Mouse (Mus musculus) stomach, postnatal 0 days (tissue): Measurements from ENCODE around the gene Rhd. TPM values are rescaled to one million over a fixed set of nuclear protein-coding genes. Genes with fewer than 3 reads are reported as not detected.
A peak's percentile ranks its signal among the peaks of the same experiment; 100 is the strongest.

Experiments
- ATAC-seq: fragments of 200-750 bp; cut with Nextera tagmentation; 2 replicates; pipeline ENCODE4 v1.8.0; 2017; ENCODE audit not compliant: low FRiP score, low TSS enrichment
- DNase-seq: peaks from one replicate; pipeline ENCODE4 v3.0.0-alpha.2; 2016; ENCODE audit warnings: low spot score
- H3K27ac ChIP-seq: fragments of 300-500 bp; sonication (generic); replicated peaks from 2 replicates; pipeline ENCODE4 v1.5.1; 2014; ENCODE audit warnings: mild to moderate bottlenecking, control low read depth
- H3K27me3 ChIP-seq: fragments of 300-500 bp; sonication (generic); 2 replicates; pipeline ENCODE4 v1.6.1; 2014; ENCODE audit warnings: low read length; ENCODE audit not compliant: control insufficient read depth, insufficient read depth
- H3K36me3 ChIP-seq: fragments of 300-500 bp; sonication (generic); 2 replicates; pipeline ENCODE4 v1.6.1; 2014; ENCODE audit warnings: low read length, mixed read lengths; ENCODE audit not compliant: control insufficient read depth, insufficient read depth
- H3K4me1 ChIP-seq: fragments of 300-500 bp; sonication (generic); replicated peaks from 2 replicates; pipeline ENCODE4 v1.6.1; 2014; ENCODE audit warnings: antibody characterized with exemption; ENCODE audit not compliant: control insufficient read depth, insufficient read depth
- H3K4me2 ChIP-seq: fragments of 300-500 bp; sonication (generic); replicated peaks from 2 replicates; pipeline ENCODE4 v1.6.1; 2014; ENCODE audit warnings: low read depth, mild to moderate bottlenecking, control low read depth, moderate library complexity
- H3K4me3 ChIP-seq: fragments of 300-500 bp; sonication (generic); 2 replicates; pipeline ENCODE4 v1.5.1; 2014; ENCODE audit warnings: low read depth, low read length, control low read depth
- H3K9ac ChIP-seq: fragments of 300-500 bp; sonication (generic); 2 replicates; pipeline ENCODE4 v1.6.1; 2014; ENCODE audit warnings: mild to moderate bottlenecking, low read length, control low read depth, mixed read lengths
- H3K9me3 ChIP-seq: fragments of 300-500 bp; sonication (generic); 2 replicates; pipeline ENCODE4 v1.6.1; 2016; ENCODE audit warnings: low read length; ENCODE audit not compliant: control insufficient read depth
- CTCF ChIP-seq: IDR thresholded peaks from 2 replicates; pipeline ENCODE4 v1.5.1; 2016; ENCODE audit warnings: antibody characterized with exemption, low read depth, mild to moderate bottlenecking, moderate library complexity
- EP300 ChIP-seq: optimal IDR thresholded peaks from 2 replicates; pipeline ENCODE3; 2016; ENCODE audit warnings: antibody characterized with exemption
- WGBS: fragments of 180-500 bp; shearing (Covaris S2); extraction: QIAGEN DNeasy Blood & Tissue Kit; methylation state at CpG from one replicate; pipeline ENCODE4 v1.1.7; 2014; 5-methylcytosine and 5-hydroxymethylcytosine counted together
- polyA plus RNA-seq: library from polyadenylated mRNA; unstranded; fragments of >200 nt; fragmentation: Nextera tagmentation; extraction: Ambion mirVana; gene quantifications from 2 replicates; pipeline ENCODE4 v1.2.1, GENCODE M21; 2015

The Rhd gene
- polyA plus RNA-seq, 1 experiment from 2014 or later, result 0.47 TPM

GRCm38 (mm10) chr4:134920631-134921030 lies 56.3 kb downstream of the Rhd start:
- ATAC-seq, result no peak
- Histone ChIP-seq H3K4me2 (no peak overlapping the region), H3K27ac (no peak overlapping the region), H3K9me3 (no peaks in the 10 kb centered on the region), H3K9ac (no peak overlapping the region), H3K27me3 (no peaks in the 10 kb centered on the region), H3K36me3 (peaks cover 5% of the 10 kb centered on the region), H3K4me3 (no peak overlapping the region), H3K4me1 (no peaks in the 10 kb centered on the region; the same call in 1 of the 2 replicates)
- whole genome bisulfite sequencing, result 97% methylated on average over 6 of the region's 6 CpGs
- TF ChIP-seq CTCF, result no peak
- TF ChIP-seq EP300, result no peak
- DNase-seq, result no peak

GRCm38 (mm10) chr4:134921703-134922102 lies 57.4 kb downstream of the Rhd start:
- DNase-seq, result no peak
- no peak overlapping the region for H3K4me3 ChIP-seq
- H3K27ac ChIP-seq, result no peak overlapping the region
- no peak overlapping the region for H3K9ac ChIP-seq
- peaks cover 2% of the 10 kb centered on the region for H3K4me1 ChIP-seq
- H3K9me3 ChIP-seq, result no peaks in the 10 kb centered on the region
- WGBS, result 95% methylated on average over 4 of the region's 4 CpGs
- peaks cover 13% of the 10 kb centered on the region for H3K36me3 ChIP-seq
- H3K27me3 ChIP-seq, result no peaks in the 10 kb centered on the region
- no peak overlapping the region for H3K4me2 ChIP-seq
- ATAC-seq, result no peak
- no peak for TF ChIP-seq CTCF
- TF ChIP-seq EP300, result no peak

GRCm38 (mm10) chr4:134922111-134922924 lies 58.0 kb downstream of the Rhd start:
- Histone ChIP-seq H3K27me3 (no peaks in the 10 kb centered on the region), H3K9ac (peak overlapping the region; percentile 76), H3K27ac (peak overlapping the region; percentile 97), H3K9me3 (no peaks in the 10 kb centered on the region), H3K4me2 (peak overlapping the region; percentile 76), H3K4me1 (peaks cover 2% of the 10 kb centered on the region), H3K36me3 (peaks cover 16% of the 10 kb centered on the region), H3K4me3 (peak overlapping the region; percentile 100)
- no peak for DNase-seq
- WGBS, result 58% methylated on average over 10 of the region's 10 CpGs
- no peak for ATAC-seq
- TF ChIP-seq EP300, result no peak
- TF ChIP-seq CTCF, result 0 out of 2 replicates have a peak, but pooled peaks have one; percentile 4

- H3K27ac ChIP-seq, result peak overlapping the region; percentile 97
- H3K36me3 ChIP-seq, result peaks cover 19% of the 10 kb centered on the region
- WGBS, result under 1% methylated on average over 13 of the region's 13 CpGs
- peak overlapping the region; percentile 76 for H3K9ac ChIP-seq
- TF ChIP-seq EP300, result no peak
- peak; percentile 23; the same call in 1 of the 2 replicates for TF ChIP-seq CTCF
- ATAC-seq, result peak; percentile 38; the same call in 1 of the 2 replicates
- no peaks in the 10 kb centered on the region for H3K27me3 ChIP-seq
- peak overlapping the region; percentile 100 for H3K4me3 ChIP-seq
- peak overlapping the region; percentile 76 for H3K4me2 ChIP-seq
- peak; percentile 70 for DNase-seq
- no peaks in the 10 kb centered on the region for H3K9me3 ChIP-seq
- peaks cover 2% of the 10 kb centered on the region for H3K4me1 ChIP-seq
Observed at GRCm38 (mm10) chr4:134922925-134923244, 58.5 kb downstream of the Rhd start.

GRCm38 (mm10) chr4:134923258-134924018 lies 59.1 kb downstream of the Rhd start, which contains the start of gene Rsrp1:
TSS of gene Rsrp1 (plus strand) at chr4:134923592.
- H3K36me3 ChIP-seq, result peaks cover 24% of the 10 kb centered on the region
- under 1% methylated on average over 64 of the region's 64 CpGs for WGBS
- DNase-seq, result peak; percentile 97
- H3K9ac ChIP-seq, result peak within 1 kb of the TSS; percentile 98
- peak; percentile 92 for ATAC-seq
- TF ChIP-seq CTCF (0 out of 2 replicates have a peak, but pooled peaks have one; percentile 1), EP300 (no peak)
- H3K9me3 ChIP-seq, result no peaks in the 10 kb centered on the region
- H3K4me3 ChIP-seq, result peak within 1 kb of the TSS; percentile 100
- peak within 1 kb of the TSS; percentile 76 for H3K4me2 ChIP-seq
- H3K27ac ChIP-seq, result peak within 1 kb of the TSS; percentile 97
- H3K4me1 ChIP-seq, result peaks cover 2% of the 10 kb centered on the region; the same call in 1 of the 2 replicates
- H3K27me3 ChIP-seq, result no peaks in the 10 kb centered on the region
